Mouse (Mus musculus) thymus, adult 2 months (tissue): Measurements from ENCODE around the gene Plekha3.

ENCODE experiments used
- CTCF ChIP-seq: fragments of 200-500 bp; IDR thresholded peaks from 2 replicates; pipeline ENCODE4 v1.5.1; 2012; ENCODE audit warnings: mild to moderate bottlenecking, control low read depth, low read length, moderate library complexity, borderline replicate concordance; ENCODE audit not compliant: control insufficient read depth, poor library complexity, insufficient read depth; ENCODE audit errors: extremely low read depth
- POLR2A ChIP-seq: fragments of 200-500 bp; IDR thresholded peaks from 2 replicates; pipeline ENCODE4 v1.6.1; 2012; ENCODE audit warnings: mild to moderate bottlenecking, low read length, control low read depth, moderate library complexity; ENCODE audit not compliant: control insufficient read depth, poor library complexity, insufficient read depth; ENCODE audit errors: extremely low read depth

- TF ChIP-seq CTCF (no peak), POLR2A (no peak)
Measured at GRCm38 (mm10) chr2:76631600-76631999, 43.5 kb upstream of the Plekha3 start.
